Mouse (Mus musculus) CH12.LX (cell line): Measurements from ENCODE around the gene Immp2l. TPM values are rescaled to one million over a fixed set of nuclear protein-coding genes. Genes with fewer than 3 reads are reported as not detected.

Source experiments
- DNase-seq: peaks from one replicate; pipeline ENCODE4 v3.0.0-alpha.2; 2013; ENCODE audit errors: extremely low read depth
- H3K27ac ChIP-seq: 2 replicates; pipeline ENCODE4 v1.5.1; 2012; ENCODE audit warnings: low read depth, mild to moderate bottlenecking, control low read depth, moderate library complexity; ENCODE audit not compliant: insufficient read depth
- H3K27me3 ChIP-seq: replicated peaks from 2 replicates; pipeline ENCODE3; 2012; ENCODE audit warnings: inconsistent platforms
- H3K36me3 ChIP-seq, 2 experiments: replicated peaks in 1 of 2; 2 replicates each; pipeline versions ENCODE3 to v1.6.1; 2012; ENCODE audit warnings: inconsistent platforms in 1 of 2, low read length in 1 of 2, mild to moderate bottlenecking in 1 of 2, mixed read lengths in 1 of 2, moderate library complexity in 1 of 2; ENCODE audit not compliant: control insufficient read depth in 1 of 2, insufficient read depth in 1 of 2
- H3K4me1 ChIP-seq, 2 experiments: 2 replicates each; pipeline ENCODE4 v1.6.1; 2012; ENCODE audit warnings: inconsistent platforms in 1 of 2, moderate library complexity in 1 of 2; ENCODE audit not compliant: insufficient read depth in 2 of 2, control insufficient read depth in 1 of 2
- H3K4me2 ChIP-seq: 2 replicates; pipeline ENCODE4 v1.6.1; 2012; ENCODE audit warnings: low read depth, mild to moderate bottlenecking, control low read depth; ENCODE audit not compliant: poor library complexity, insufficient read depth, severe bottlenecking
- H3K4me3 ChIP-seq, 3 experiments: fragments of 150-350 bp in 1 of 3; sonication (generic) in 1 of 3; replicated peaks in 1 of 3; 2 replicates each; pipeline versions ENCODE3 to v1.5.1; 2011 to 2012; ENCODE audit warnings: low read depth in 2 of 3, low read length in 2 of 3, mild to moderate bottlenecking in 2 of 3, moderate library complexity in 2 of 3, control low read depth in 1 of 3, improper control_type of control experiment in 1 of 3, inconsistent platforms in 1 of 3, mixed read lengths in 1 of 3; ENCODE audit not compliant: poor library complexity in 1 of 3
- H3K79me2 ChIP-seq: replicated peaks from 2 replicates; pipeline ENCODE4 v1.6.1; 2012; ENCODE audit warnings: mild to moderate bottlenecking, moderate library complexity; ENCODE audit not compliant: control insufficient read depth, poor library complexity, insufficient read depth, severe bottlenecking; ENCODE audit errors: extremely low read depth
- H3K9ac ChIP-seq: 2 replicates; pipeline ENCODE4 v1.6.1; 2012; ENCODE audit warnings: low read depth, mild to moderate bottlenecking, control low read depth, moderate library complexity; ENCODE audit not compliant: insufficient read depth
- H3K9me3 ChIP-seq: replicated peaks from 2 replicates; pipeline ENCODE3; 2012; ENCODE audit warnings: low read length, inconsistent platforms, mixed read lengths
- CHD2 ChIP-seq: IDR thresholded peaks from 2 replicates; pipeline ENCODE4 v1.6.1; 2011; ENCODE audit warnings: low read length, improper control_type of control experiment
- CTCF ChIP-seq, 2 experiments: IDR thresholded peaks in 1 of 2; conservative IDR thresholded peaks in 1 of 2; 2 replicates each; pipeline ENCODE4 v1.5.1; 2011 to 2012; ENCODE audit warnings: low read depth in 2 of 2, low read length in 2 of 2, improper control_type of control experiment in 1 of 2, inconsistent platforms in 1 of 2, mild to moderate bottlenecking in 1 of 2, moderate library complexity in 1 of 2
- EP300 ChIP-seq: IDR thresholded peaks from 2 replicates; pipeline ENCODE4 v1.6.1; 2011; ENCODE audit warnings: low read length, improper control_type of control experiment
- ETS1 ChIP-seq: conservative IDR thresholded peaks from 2 replicates; pipeline ENCODE4 v1.6.1; 2012; ENCODE audit warnings: low read depth, mild to moderate bottlenecking, inconsistent platforms, low read length, improper control_type of control experiment, moderate library complexity
- GABPA ChIP-seq: IDR thresholded peaks from 2 replicates; pipeline ENCODE4 v1.6.1; 2012; ENCODE audit warnings: low read depth, low read length, improper control_type of control experiment, inconsistent platforms; ENCODE audit not compliant: insufficient replicate concordance
- HCFC1 ChIP-seq: IDR thresholded peaks from 2 replicates; pipeline ENCODE4 v1.6.1; 2012; ENCODE audit warnings: low read depth, mild to moderate bottlenecking, inconsistent platforms, low read length, improper control_type of control experiment
- IRF4 ChIP-seq: IDR thresholded peaks from 2 replicates; pipeline ENCODE4 v1.6.1; 2014; ENCODE audit warnings: low read depth, mild to moderate bottlenecking, inconsistent platforms, low read length, improper control_type of control experiment
- JUN ChIP-seq: IDR thresholded peaks from 2 replicates; pipeline ENCODE4 v1.6.1; 2011; ENCODE audit warnings: low read depth, mild to moderate bottlenecking, low read length, improper control_type of control experiment, moderate library complexity; ENCODE audit not compliant: insufficient read depth
- JUND ChIP-seq: conservative IDR thresholded peaks from 2 replicates; pipeline ENCODE4 v1.6.1; 2011; ENCODE audit warnings: low read depth, low read length, improper control_type of control experiment
- MAFK ChIP-seq: IDR thresholded peaks from 2 replicates; pipeline ENCODE4 v1.6.1; 2011; ENCODE audit warnings: low read length, improper control_type of control experiment; ENCODE audit not compliant: insufficient replicate concordance
- MAZ ChIP-seq: IDR thresholded peaks from 2 replicates; pipeline ENCODE4 v1.6.1; 2012; ENCODE audit warnings: low read depth, mild to moderate bottlenecking, inconsistent platforms, low read length, improper control_type of control experiment, moderate library complexity
- MEF2A ChIP-seq: IDR thresholded peaks from 2 replicates; pipeline ENCODE4 v1.6.1; 2014; ENCODE audit warnings: low read depth, mild to moderate bottlenecking, inconsistent platforms, low read length, improper control_type of control experiment, borderline replicate concordance
- MYC ChIP-seq: IDR thresholded peaks from 2 replicates; pipeline ENCODE4 v1.6.1; 2011; ENCODE audit warnings: low read depth, mild to moderate bottlenecking, improper control_type of control experiment, low read length
- NELFE ChIP-seq: IDR thresholded peaks from 2 replicates; pipeline ENCODE4 v1.6.1; 2011; ENCODE audit warnings: low read depth, low read length, improper control_type of control experiment
- NRF1 ChIP-seq: IDR thresholded peaks from 2 replicates; pipeline ENCODE4 v1.6.1; 2014; ENCODE audit warnings: low read depth, mild to moderate bottlenecking, inconsistent platforms, low read length, improper control_type of control experiment, moderate library complexity
- PAX5 ChIP-seq: IDR thresholded peaks from 2 replicates; pipeline ENCODE4 v1.6.1; 2012; ENCODE audit warnings: low read length, inconsistent platforms, mixed read lengths
- RAD21 ChIP-seq: IDR thresholded peaks from 2 replicates; pipeline ENCODE4 v1.6.1; 2011; ENCODE audit warnings: low read depth, mild to moderate bottlenecking, low read length, improper control_type of control experiment, moderate library complexity
- SIN3A ChIP-seq: IDR thresholded peaks from 2 replicates; pipeline ENCODE4 v1.6.1; 2012; ENCODE audit warnings: low read length, improper control_type of control experiment, inconsistent platforms
- TBP ChIP-seq: conservative IDR thresholded peaks from 2 replicates; pipeline ENCODE4 v1.6.1; 2011; ENCODE audit warnings: low read depth, low read length, improper control_type of control experiment
- TCF12 ChIP-seq: IDR thresholded peaks from 2 replicates; pipeline ENCODE4 v1.6.1; 2014; ENCODE audit warnings: low read depth, mild to moderate bottlenecking, inconsistent platforms, low read length, improper control_type of control experiment
- UBTF ChIP-seq: IDR thresholded peaks from 2 replicates; pipeline ENCODE4 v1.6.1; 2012; ENCODE audit warnings: low read depth, mild to moderate bottlenecking, inconsistent platforms, low read length, improper control_type of control experiment, moderate library complexity
- USF1 ChIP-seq: IDR thresholded peaks from 2 replicates; pipeline ENCODE4 v1.6.1; 2014; ENCODE audit warnings: low read depth, mild to moderate bottlenecking, inconsistent platforms, low read length, improper control_type of control experiment
- USF2 ChIP-seq: conservative IDR thresholded peaks from 2 replicates; pipeline ENCODE4 v1.6.1; 2011; ENCODE audit warnings: low read depth, low read length, improper control_type of control experiment
- ZC3H11A ChIP-seq: IDR thresholded peaks from 2 replicates; pipeline ENCODE4 v1.6.1; 2012; ENCODE audit warnings: low read depth, mild to moderate bottlenecking, inconsistent platforms, low read length, improper control_type of control experiment
- dilution Hi-C: fragments of 300-500 bp; cut with MboI; formaldehyde crosslinking; loops from 2 replicates; pipeline ENCODE4 v1.14.3; 2020; ENCODE audit warnings: low sequenced_read_pairs; ENCODE audit not compliant: extremely low pct_unique_long_range_greater_than_20kb, extremely low pct_ligation_motif_present
- in situ Hi-C: fragments of 300-500 bp; cut with MboI; formaldehyde crosslinking; loops from 3 replicates; pipeline ENCODE4 v1.14.3; 2019; ENCODE audit warnings: low sequenced_read_pairs, low pct_ligation_motif_present, low pct_unique_long_range_greater_than_20kb, mixed read lengths
- polyA plus RNA-seq: library from polyadenylated mRNA; unstranded; fragments of >175 nt; gene quantifications from 2 replicates; pipeline ENCODE4 v1.2.1, GENCODE M21; 2012; ENCODE audit warnings: low read depth; ENCODE audit not compliant: insufficient read length
- total RNA-seq, 2 experiments: library from RNA; depleted of rRNA; stranded (reverse); fragments of 300-350 nt in 1 of 2; fragments of >200 nt in 1 of 2; gene quantifications; 2 replicates each; pipeline ENCODE4 v1.2.3; 2012 to 2014

Gene Immp2l
- total and polyA plus RNA-seq, 3 experiments, result 4.8 to 16.5 (median 9.9) TPM

- Histone ChIP-seq H3K9ac (no peak overlapping the region), H3K4me3 (no peak overlapping the region), H3K4me2 (no peak overlapping the region), H3K27ac (no peak overlapping the region), H3K27me3 (no peaks in the 10 kb centered on the region), H3K36me3 (no peaks in the 10 kb centered on the region), H3K79me2 (no peaks in the 10 kb centered on the region), H3K9me3 (no peaks in the 10 kb centered on the region), H3K4me1 (no peaks in the 10 kb centered on the region)
- DNase-seq, result no peak
- no peak for TF ChIP-seq RAD21
- no peak for TF ChIP-seq IRF4
- no peak for TF ChIP-seq UBTF
- TF ChIP-seq HCFC1, result no peak
- no peak for TF ChIP-seq NELFE
- TF ChIP-seq MAFK, result no peak
- no peak for TF ChIP-seq ZC3H11A
- in situ Hi-C loops (no loop called here), dilution Hi-C loops (no loop called here)
Observed at GRCm38 (mm10) chr12:41689809-41690208, 665.9 kb downstream of the Immp2l start.

GRCm38 (mm10) chr12:41710608-41711007 is 686.7 kb downstream of the Immp2l start:
- Histone ChIP-seq H3K27me3 (no peaks in the 10 kb centered on the region), H3K4me1 (no peaks in the 10 kb centered on the region), H3K9me3 (no peaks in the 10 kb centered on the region), H3K36me3 (no peaks in the 10 kb centered on the region), H3K27ac (no peak overlapping the region), H3K79me2 (no peaks in the 10 kb centered on the region), H3K9ac (no peak overlapping the region), H3K4me3 (no peak overlapping the region), H3K4me2 (no peak overlapping the region)
- dilution Hi-C loops (no loop called here), in situ Hi-C loops (no loop called here)
- no peak for DNase-seq
- TF ChIP-seq JUN (no peak), MAZ (no peak), MYC (no peak), MEF2A (no peak)

GRCm38 (mm10) chr12:41716946-41717345 is 693.1 kb downstream of the Immp2l start:
- Histone ChIP-seq H3K79me2 (no peaks in the 10 kb centered on the region), H3K9ac (no peak overlapping the region), H3K36me3 (no peaks in the 10 kb centered on the region), H3K4me2 (no peak overlapping the region), H3K27me3 (no peaks in the 10 kb centered on the region), H3K9me3 (peaks cover 6% of the 10 kb centered on the region), H3K4me1 (no peaks in the 10 kb centered on the region), H3K27ac (no peak overlapping the region), H3K4me3 (no peak overlapping the region)
- dilution Hi-C loops, result no loop called here
- no peak for DNase-seq
- TF ChIP-seq TBP, result no peak
- no peak for TF ChIP-seq ZC3H11A
- no peak for TF ChIP-seq CHD2
- TF ChIP-seq ETS1, result no peak
- TF ChIP-seq MEF2A, result no peak
- no peak for TF ChIP-seq RAD21
- no peak for TF ChIP-seq CTCF (conservative IDR thresholded peaks at IDR 0.05 in 1 of 2, IDR thresholded peaks at IDR 0.05 in 1 of 2; ENCODE audit: low read depth in 2 of 2, low read length in 2 of 2)
- TF ChIP-seq GABPA, result no peak
- no peak for TF ChIP-seq EP300
- no peak for TF ChIP-seq PAX5
- TF ChIP-seq MAFK, result no peak
- no peak for TF ChIP-seq USF1
- TF ChIP-seq USF2, result no peak
- no peak for TF ChIP-seq SIN3A
- no peak for TF ChIP-seq TCF12
- TF ChIP-seq JUND, result no peak
- no peak for TF ChIP-seq NRF1
- in situ Hi-C loops, result no loop called here
